Mouse (Mus musculus): ENCODE data around the gene Hmgn2. TPM values are rescaled to one million over a fixed set of nuclear protein-coding genes. Genes with fewer than 3 reads are reported as not detected.

Gene Hmgn2
- polyA plus RNA-seq, 1 experiment from 2014 or later = 1,670 TPM

Other genes starting within 250 kb of the Hmgn2 start
- gene Arid1a, start 211.9 kb downstream of the Hmgn2 start, polyA plus RNA-seq (2015; fragmentation: Nextera tagmentation; extraction: Ambion mirVana) = 17.8 and 18.5 TPM in 2 replicates
- gene Rps6ka1, start 80.9 kb downstream of the Hmgn2 start, polyA plus RNA-seq (2015; fragmentation: Nextera tagmentation; extraction: Ambion mirVana) = 148 and 156 TPM in 2 replicates
- 41.3 and 45.4 TPM in 2 replicates for gene Dhdds, start 32.3 kb upstream of the Hmgn2 start, polyA plus RNA-seq (2015; fragmentation: Nextera tagmentation; extraction: Ambion mirVana)
- 0.10 TPM in 2 replicates for gene Lin28a, start 50.2 kb upstream of the Hmgn2 start, polyA plus RNA-seq (2015; fragmentation: Nextera tagmentation; extraction: Ambion mirVana)
- not detected in 2 replicates for gene Zfp683, start 85.2 kb upstream of the Hmgn2 start, polyA plus RNA-seq (2015; fragmentation: Nextera tagmentation; extraction: Ambion mirVana)
- gene Crybg2, start 92.2 kb upstream of the Hmgn2 start, polyA plus RNA-seq (2015; fragmentation: Nextera tagmentation; extraction: Ambion mirVana) = 22.3 and 22.9 TPM in 2 replicates
- 27.8 and 28.4 TPM in 2 replicates for gene Cd52, start 126.4 kb upstream of the Hmgn2 start, polyA plus RNA-seq (2015; fragmentation: Nextera tagmentation; extraction: Ambion mirVana)
- 4.3 and 5.6 TPM in 2 replicates for gene Ubxn11, start 133.9 kb upstream of the Hmgn2 start, polyA plus RNA-seq (2015; fragmentation: Nextera tagmentation; extraction: Ambion mirVana)
- 428 and 452 TPM in 2 replicates for gene Sh3bgrl3, start 160.1 kb upstream of the Hmgn2 start, polyA plus RNA-seq (2015; fragmentation: Nextera tagmentation; extraction: Ambion mirVana)
- 112 and 125 TPM in 2 replicates for gene Cep85, start 218.5 kb upstream of the Hmgn2 start, polyA plus RNA-seq (2015; fragmentation: Nextera tagmentation; extraction: Ambion mirVana)
- not detected in 2 replicates for gene Gm7534, start 234.4 kb upstream of the Hmgn2 start, polyA plus RNA-seq (2015; fragmentation: Nextera tagmentation; extraction: Ambion mirVana)

All from intestine, embryonic 16.5 days (tissue).